Mouse (Mus musculus): Measurements from ENCODE around the gene Wipi1. TPM values are rescaled to one million over a fixed set of nuclear protein-coding genes. Genes with fewer than 3 reads are reported as not detected.

Gene Wipi1
- polyA plus RNA-seq, 1 experiment = 20.4 TPM

GRCm38 (mm10) chr11:109607600-109607999, 4.2 kb downstream of the Wipi1 start:
- Histone ChIP-seq H3K4me3 (replicated peaks; ENCODE audit: insufficient read depth, low read depth, low read length) (no peak overlapping the region), H3K4me1 (ENCODE audit: control insufficient read depth, insufficient read depth, low read length) (peaks cover 5% of the 10 kb centered on the region; the same call in 1 of the 2 replicates), H3K27me3 (ENCODE audit: control insufficient read depth, insufficient read depth, low read length) (no peaks in the 10 kb centered on the region), H3K27ac (ENCODE audit: insufficient read depth, low read length) (no peak overlapping the region)
- DNase-seq = no peak
- TF ChIP-seq CTCF (IDR thresholded peaks at IDR 0.05; ENCODE audit: borderline replicate concordance, insufficient read depth, low read depth, low read length) (no peak), POLR2A (IDR thresholded peaks at IDR 0.05; ENCODE audit: borderline replicate concordance, insufficient read depth, low read length) (no peak)
- WGBS = 89% methylated on average over 6 of the region's 6 CpGs

- H3K4me1 ChIP-seq (ENCODE audit: control insufficient read depth, insufficient read depth, low read length) = no peaks in the 10 kb centered on the region
- 0 out of 2 replicates have a peak, but pooled peaks have one; percentile 12 for TF ChIP-seq CTCF (IDR thresholded peaks at IDR 0.05; ENCODE audit: borderline replicate concordance, insufficient read depth, low read depth, low read length)
- no peak for TF ChIP-seq POLR2A (IDR thresholded peaks at IDR 0.05; ENCODE audit: borderline replicate concordance, insufficient read depth, low read length)
- no peak overlapping the region for H3K4me3 ChIP-seq (replicated peaks; ENCODE audit: insufficient read depth, low read depth, low read length)
- no peak for DNase-seq
- H3K27ac ChIP-seq (ENCODE audit: insufficient read depth, low read length) = no peak overlapping the region
- WGBS = 89% methylated on average over 12 of the region's 12 CpGs
- no peaks in the 10 kb centered on the region for H3K27me3 ChIP-seq (ENCODE audit: control insufficient read depth, insufficient read depth, low read length)
Measured at GRCm38 (mm10) chr11:109598778-109599570, 12.8 kb downstream of the Wipi1 start.

GRCm38 (mm10) chr11:109594761-109595160, 17.0 kb downstream of the Wipi1 start:
- TF ChIP-seq CTCF (IDR thresholded peaks at IDR 0.05; ENCODE audit: borderline replicate concordance, insufficient read depth, low read depth, low read length) = no peak
- Histone ChIP-seq H3K4me3 (replicated peaks; ENCODE audit: insufficient read depth, low read depth, low read length) (no peak overlapping the region), H3K27ac (ENCODE audit: insufficient read depth, low read length) (no peak overlapping the region), H3K4me1 (ENCODE audit: control insufficient read depth, insufficient read depth, low read length) (no peaks in the 10 kb centered on the region), H3K27me3 (ENCODE audit: control insufficient read depth, insufficient read depth, low read length) (no peaks in the 10 kb centered on the region)
- WGBS = 31% methylated on average over 8 of the region's 8 CpGs
- no peak for DNase-seq

- no peaks in the 10 kb centered on the region for H3K4me1 ChIP-seq (ENCODE audit: control insufficient read depth, insufficient read depth, low read length)
- WGBS = 79% methylated on average over 6 of the region's 6 CpGs
- DNase-seq = no peak
- no peak overlapping the region for H3K27ac ChIP-seq (ENCODE audit: insufficient read depth, low read length)
- TF ChIP-seq CTCF (IDR thresholded peaks at IDR 0.05; ENCODE audit: borderline replicate concordance, insufficient read depth, low read depth, low read length) (no peak), POLR2A (IDR thresholded peaks at IDR 0.05; ENCODE audit: borderline replicate concordance, insufficient read depth, low read length) (no peak)
- no peak overlapping the region for H3K4me3 ChIP-seq (replicated peaks; ENCODE audit: insufficient read depth, low read depth, low read length)
- no peaks in the 10 kb centered on the region for H3K27me3 ChIP-seq (ENCODE audit: control insufficient read depth, insufficient read depth, low read length)
Measured at GRCm38 (mm10) chr11:109593200-109593981, 18.4 kb downstream of the Wipi1 start.

GRCm38 (mm10) chr11:109591511-109591910, 20.3 kb downstream of the Wipi1 start:
- Histone ChIP-seq H3K27ac (ENCODE audit: insufficient read depth, low read length) (no peak overlapping the region), H3K27me3 (ENCODE audit: control insufficient read depth, insufficient read depth, low read length) (no peaks in the 10 kb centered on the region), H3K4me1 (ENCODE audit: control insufficient read depth, insufficient read depth, low read length) (no peaks in the 10 kb centered on the region), H3K4me3 (replicated peaks; ENCODE audit: insufficient read depth, low read depth, low read length) (no peak overlapping the region)
- WGBS = 83% methylated on average over 4 of the region's 4 CpGs
- no peak for DNase-seq
- TF ChIP-seq POLR2A (IDR thresholded peaks at IDR 0.05; ENCODE audit: borderline replicate concordance, insufficient read depth, low read length) (no peak), CTCF (IDR thresholded peaks at IDR 0.05; ENCODE audit: borderline replicate concordance, insufficient read depth, low read depth, low read length) (no peak)

GRCm38 (mm10) chr11:109590012-109590411, 21.8 kb downstream of the Wipi1 start:
- no peak for DNase-seq
- WGBS = 47% methylated on average over 8 of the region's 8 CpGs
- H3K27me3 ChIP-seq (ENCODE audit: control insufficient read depth, insufficient read depth, low read length) = no peaks in the 10 kb centered on the region
- no peak for TF ChIP-seq CTCF (IDR thresholded peaks at IDR 0.05; ENCODE audit: borderline replicate concordance, insufficient read depth, low read depth, low read length)
- TF ChIP-seq POLR2A (IDR thresholded peaks at IDR 0.05; ENCODE audit: borderline replicate concordance, insufficient read depth, low read length) = no peak
- H3K27ac ChIP-seq (ENCODE audit: insufficient read depth, low read length) = no peak overlapping the region
- H3K4me3 ChIP-seq (replicated peaks; ENCODE audit: insufficient read depth, low read depth, low read length) = no peak overlapping the region
- H3K4me1 ChIP-seq (ENCODE audit: control insufficient read depth, insufficient read depth, low read length) = peaks cover 3% of the 10 kb centered on the region; the same call in 1 of the 2 replicates

- TF ChIP-seq CTCF (IDR thresholded peaks at IDR 0.05; ENCODE audit: borderline replicate concordance, insufficient read depth, low read depth, low read length) (no peak), POLR2A (IDR thresholded peaks at IDR 0.05; ENCODE audit: borderline replicate concordance, insufficient read depth, low read length) (no peak)
- Histone ChIP-seq H3K4me1 (ENCODE audit: control insufficient read depth, insufficient read depth, low read length) (peaks cover 11% of the 10 kb centered on the region; the same call in 1 of the 2 replicates), H3K4me3 (replicated peaks; ENCODE audit: insufficient read depth, low read depth, low read length) (no peak overlapping the region), H3K27me3 (ENCODE audit: control insufficient read depth, insufficient read depth, low read length) (no peaks in the 10 kb centered on the region), H3K27ac (ENCODE audit: insufficient read depth, low read length) (no peak overlapping the region)
- WGBS = 60% methylated on average over 15 of the region's 15 CpGs
- DNase-seq = no peak
Measured at GRCm38 (mm10) chr11:109587638-109588374, 24.0 kb downstream of the Wipi1 start.
